Mouse (Mus musculus) cerebellum, adult 11 months (tissue): ENCODE measurements around the gene Plxnb2.
A peak's percentile ranks its signal among the peaks of the same experiment; 100 is the strongest.

Source experiments
- DNase-seq: peaks from one replicate; pipeline ENCODE4 v3.0.0; 2022

Gene Plxnb2

DNA sequence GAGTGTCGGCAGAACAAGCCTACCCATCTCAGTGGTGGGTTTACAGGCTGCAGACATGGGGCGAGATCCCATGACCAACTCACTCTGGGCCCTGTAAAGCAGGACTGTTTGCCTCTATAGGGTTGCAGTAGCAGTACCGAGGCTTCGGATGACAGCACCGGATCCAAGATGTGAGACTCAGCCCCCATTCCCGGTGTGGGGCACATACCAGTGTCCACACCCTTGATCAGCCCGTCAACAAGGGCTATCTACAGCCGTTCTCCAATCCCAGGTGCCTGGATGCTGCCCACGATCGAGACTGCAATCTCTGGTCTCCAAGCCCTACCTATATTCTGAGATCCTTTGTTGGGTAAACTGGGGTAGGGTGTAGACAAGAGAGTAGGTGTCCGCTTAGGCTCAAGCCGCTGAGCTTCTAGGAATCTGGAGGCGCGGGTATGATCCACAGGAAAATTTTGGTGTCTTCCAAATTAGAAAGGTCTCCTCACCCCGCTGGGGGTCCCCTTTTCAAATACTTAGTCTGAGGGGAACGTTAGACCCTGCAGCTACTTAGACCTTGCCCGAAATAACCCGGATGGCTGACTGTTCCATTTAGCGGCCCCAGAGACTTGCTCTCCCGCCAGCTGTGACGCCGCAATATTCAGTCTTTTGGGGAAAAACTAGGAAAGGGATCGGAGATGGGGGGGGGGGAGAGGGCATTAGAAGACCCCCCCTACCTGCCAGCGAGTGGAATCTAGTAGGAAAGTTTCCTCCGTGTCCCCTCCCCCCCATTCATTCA lies 31.9 kb downstream of the Plxnb2 start:
- no peak for DNase-seq

DNA sequence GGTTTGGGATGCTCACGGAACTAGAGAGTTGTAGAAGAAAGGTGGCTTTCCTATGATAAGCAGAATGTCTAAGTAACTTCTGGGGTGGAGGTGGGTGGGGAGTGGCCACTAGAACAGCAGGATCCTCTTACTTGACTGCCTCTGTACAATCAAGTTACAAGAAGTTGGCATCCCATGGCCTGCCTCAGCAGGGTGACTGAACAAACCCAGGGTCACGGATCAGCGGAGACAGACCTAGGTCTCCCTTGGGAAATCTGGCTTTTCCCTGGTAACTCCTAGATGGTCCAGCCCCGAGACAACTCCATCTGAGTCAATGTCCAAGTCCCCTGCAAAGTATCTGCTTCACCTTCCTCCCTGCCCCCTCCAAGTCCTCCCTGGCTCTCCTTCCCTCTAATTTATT lies 32.7 kb downstream of the Plxnb2 start:
- no peak for DNase-seq

DNA sequence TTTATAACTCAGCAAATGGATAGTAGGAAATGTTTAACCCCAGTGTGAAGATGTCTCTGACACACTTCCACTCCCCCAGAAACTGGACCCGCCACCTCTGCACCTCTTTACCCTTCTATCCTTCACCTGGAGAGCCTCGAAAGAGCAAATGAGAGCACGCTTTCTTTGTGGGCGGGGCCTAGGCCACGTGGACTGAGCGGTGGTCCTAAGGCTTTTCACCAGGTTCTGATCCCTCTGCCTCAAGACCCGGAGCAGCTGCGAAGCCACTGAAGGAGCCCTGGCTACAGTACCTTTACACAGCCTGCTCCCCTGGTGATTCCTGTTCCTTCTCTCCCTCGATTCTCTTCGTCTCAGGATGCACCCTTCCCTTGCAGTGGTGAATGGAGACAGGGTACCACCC lies 33.1 kb downstream of the Plxnb2 start:
- DNase-seq: no peak

DNA sequence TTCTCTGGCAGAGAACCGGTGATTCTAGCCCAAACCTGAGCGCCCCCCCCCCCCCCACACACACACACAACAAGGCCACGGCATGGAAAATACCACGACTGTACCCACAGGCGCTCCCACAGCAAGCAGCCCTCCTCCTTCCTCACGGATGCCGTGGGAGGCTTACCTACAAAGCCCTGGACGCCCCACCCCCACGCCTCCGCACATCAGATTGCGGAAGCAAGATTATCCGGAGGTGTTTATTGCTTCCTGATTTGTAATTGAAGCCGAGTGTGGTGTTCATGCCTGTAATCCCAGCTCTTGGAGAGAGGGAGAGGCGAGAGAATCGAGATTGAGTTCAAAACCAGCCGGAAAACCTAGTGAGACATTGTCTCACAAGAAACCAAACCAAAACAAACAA lies 33.6 kb downstream of the Plxnb2 start:
- DNase-seq: no peak

DNA sequence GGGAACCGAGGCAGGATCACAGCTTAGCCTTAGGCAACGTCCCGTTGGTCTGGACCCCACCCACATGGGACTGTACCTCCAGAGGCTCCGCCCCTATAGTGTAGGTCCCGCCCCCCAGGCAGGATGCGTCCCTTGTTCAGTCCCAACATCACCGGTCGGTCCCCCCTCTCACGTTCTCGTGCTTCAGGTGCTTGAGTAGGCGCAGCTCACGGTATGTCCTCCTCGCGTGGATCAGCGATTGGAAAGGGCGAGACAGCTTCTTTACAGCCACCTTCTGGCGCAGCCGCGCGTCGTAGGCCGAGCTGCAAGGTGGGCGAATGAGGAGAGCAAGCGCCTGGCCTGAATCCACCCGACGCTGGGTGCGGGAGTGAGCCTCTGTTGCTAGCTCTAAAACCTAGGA lies 34.1 kb downstream of the Plxnb2 start:
- DNase-seq: peak; percentile 82

DNA sequence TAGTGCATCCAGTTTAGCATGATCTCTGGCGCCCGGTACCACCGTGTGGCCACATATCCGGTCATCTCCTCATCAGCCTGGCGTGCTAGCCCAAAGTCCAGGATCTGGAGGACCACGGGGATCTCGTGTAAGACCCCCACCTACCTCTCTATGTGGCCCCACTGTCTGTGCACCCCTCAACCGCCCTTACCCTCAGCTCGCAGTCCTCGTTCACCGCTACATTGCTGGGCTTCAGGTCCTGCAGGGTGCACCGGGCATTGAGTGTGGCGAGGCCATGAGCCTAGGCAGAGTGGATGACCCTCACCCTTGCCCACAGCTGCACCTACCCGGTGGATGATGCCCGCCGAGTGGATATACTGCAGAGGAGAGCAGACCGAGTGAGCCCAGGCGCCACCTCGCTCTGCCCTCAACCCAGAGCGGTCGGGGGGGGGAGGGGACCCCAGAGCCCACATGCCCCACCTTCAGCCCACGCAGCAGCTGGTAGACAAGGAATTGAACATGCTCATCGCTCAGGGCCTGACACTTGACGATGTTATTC lies 34.7 kb downstream of the Plxnb2 start:
- no peak for DNase-seq

DNA sequence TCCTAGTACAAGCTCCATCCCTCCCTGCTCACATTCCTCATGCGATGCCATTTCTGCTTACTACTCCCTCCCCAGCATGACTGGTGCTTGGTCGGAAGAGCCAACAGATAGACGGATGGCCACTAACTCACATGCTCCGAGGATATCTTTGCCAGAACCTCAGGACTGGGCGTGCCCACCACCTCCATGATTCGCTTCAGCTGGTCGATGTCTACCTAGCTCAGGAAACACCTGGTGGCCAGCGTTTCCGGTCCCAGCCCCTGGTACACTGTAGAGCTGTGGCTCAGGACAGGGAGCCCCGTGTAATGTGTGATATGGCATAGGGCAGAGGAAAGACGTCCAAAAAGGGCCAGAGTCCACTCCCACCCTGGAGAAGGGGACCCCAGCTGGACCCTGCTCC lies 35.6 kb downstream of the Plxnb2 start:
- no peak for DNase-seq

DNA sequence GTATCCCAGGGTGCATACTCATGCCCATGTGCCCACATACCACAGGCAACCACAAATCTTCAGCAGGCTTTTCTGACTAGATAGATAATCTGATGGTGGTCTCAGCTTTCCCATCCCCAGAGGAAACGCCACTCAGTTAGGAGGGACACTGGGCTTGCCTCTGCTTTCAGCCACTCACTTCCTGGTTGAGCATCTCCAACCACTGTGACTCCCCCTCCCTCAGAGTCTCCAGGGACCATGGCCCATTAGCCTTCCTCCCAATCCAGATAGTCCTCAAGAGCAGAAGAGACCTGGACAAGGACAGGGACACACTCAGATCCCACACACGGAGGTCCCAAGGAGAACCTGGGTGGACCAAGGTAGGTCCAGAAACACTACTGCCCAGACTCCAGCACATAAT lies 37.5 kb downstream of the Plxnb2 start:
- no peak for DNase-seq

DNA sequence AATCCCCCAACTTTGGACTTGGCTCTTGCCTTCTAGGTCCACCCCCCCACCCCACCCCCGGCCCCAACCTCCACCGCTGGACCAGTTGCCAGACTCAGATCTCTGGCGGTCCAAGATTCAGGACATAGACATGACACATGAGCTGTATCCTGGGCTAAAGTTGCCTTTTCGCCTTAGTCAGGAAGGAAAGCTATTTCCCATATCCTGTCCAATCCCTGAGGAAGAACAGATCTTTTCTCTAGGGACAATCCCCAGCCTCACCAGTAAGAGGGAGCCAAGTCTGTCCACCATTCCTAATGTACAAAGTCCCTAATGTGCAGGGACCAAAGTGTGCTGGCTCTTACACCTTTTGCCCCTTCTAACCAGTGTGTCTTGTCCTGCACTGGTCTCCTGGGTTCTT lies 38.7 kb downstream of the Plxnb2 start:
- no peak for DNase-seq

DNA sequence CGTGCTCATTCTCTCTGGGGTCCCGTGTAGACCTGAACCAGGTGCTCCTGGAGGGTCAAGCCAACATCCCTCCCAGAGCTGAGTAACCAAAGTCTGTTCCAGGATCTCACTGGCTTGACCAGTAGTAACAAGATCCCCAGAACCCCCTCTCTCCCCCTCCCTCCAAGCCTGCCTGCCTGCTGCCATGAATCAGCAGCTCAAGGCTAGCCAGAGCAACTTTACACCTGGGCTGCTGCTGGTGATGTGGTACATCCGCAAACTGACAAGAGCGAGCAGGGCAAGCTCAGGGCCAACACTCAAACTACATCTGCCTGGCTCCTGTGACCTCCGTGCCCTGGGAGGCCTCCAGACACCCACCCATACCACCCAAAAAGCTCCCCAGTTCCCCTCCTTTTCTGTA lies 39.1 kb downstream of the Plxnb2 start:
- DNase-seq: no peak

DNA sequence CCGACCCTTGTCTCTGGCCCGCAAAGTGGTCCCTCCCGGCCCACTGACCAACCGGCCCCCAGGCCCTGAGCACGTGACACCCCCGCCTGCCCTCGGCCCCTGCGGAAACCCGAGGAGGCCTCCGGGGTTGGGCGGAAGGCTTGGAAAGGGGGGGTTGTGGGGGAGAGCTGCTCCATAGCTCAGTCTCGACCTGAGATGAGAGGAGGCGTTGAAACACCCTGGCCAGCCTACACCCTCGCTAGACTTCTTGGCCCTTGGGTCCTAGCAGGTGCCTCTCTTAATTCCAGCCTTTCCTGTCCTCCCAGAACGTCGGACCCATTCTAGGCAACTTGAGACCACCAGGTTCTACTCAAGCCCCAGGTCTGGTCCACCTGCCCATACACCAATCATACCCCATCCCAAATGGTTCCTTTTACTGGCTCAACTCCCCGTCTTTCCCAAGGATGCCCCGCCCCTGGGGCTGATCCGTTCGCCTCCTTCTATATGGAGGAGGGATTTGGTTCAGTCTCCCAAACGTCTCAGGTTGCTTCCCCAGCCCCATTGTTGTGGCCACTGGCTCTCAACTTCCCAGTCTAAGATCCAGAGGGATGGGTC lies 39.8 kb downstream of the Plxnb2 start, which contains the start of gene Mapk12:
Gene Mapk12, minus strand, starts transcription at position 45 of the 594 bp plus-strand sequence.
- DNase-seq: peak; percentile 70

DNA sequence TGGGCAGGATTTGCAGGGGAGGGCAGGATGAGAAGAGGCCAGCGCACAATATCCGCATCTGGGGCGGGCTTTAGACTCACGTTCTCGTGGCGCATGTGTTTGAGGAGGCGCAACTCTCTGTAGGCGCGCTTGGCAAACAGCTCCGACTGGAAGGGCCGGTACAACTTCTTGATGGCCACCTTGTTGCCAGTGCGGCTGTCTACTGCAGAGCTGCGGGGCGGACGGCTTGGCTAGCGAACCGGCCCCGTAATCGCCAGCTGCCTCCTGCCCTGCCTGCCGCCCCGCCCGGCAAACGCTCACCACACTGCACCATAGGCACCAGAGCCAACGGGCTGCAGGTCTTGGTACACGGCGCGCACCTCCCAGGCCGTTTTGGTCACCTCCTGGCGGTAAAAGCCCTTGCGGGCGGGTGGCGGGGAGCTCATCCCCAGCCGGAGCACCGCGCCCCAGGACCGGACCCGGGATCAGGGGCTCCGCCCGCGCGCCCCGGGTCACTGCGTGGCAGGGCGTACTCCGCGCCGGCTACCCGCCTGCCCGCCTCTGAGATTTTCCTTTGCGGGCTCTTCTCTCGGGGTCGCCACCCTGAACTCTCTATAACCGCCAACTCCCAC lies 40.4 kb downstream of the Plxnb2 start:
- peak; percentile 75 for DNase-seq

DNA sequence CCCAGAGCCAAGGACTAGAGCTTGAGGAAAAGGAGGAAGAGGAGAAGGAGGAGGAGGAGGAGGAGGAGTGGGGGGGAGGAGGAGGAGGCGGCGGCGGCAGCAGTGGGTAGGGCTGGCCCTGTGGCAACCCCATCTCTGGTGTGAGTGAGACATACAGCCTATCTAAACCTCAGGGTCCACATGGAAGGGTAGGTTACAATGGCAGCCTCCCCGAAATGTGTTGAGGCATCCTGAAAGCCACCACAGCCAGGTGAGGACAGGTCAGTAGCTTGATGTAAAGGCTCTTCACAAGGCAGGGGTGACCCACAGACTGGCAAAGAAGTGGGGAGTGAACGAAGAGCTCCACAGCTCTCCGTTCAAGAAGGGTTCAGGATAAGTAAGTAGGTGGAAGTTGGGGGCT lies 42.1 kb downstream of the Plxnb2 start:
- DNase-seq: no peak

DNA sequence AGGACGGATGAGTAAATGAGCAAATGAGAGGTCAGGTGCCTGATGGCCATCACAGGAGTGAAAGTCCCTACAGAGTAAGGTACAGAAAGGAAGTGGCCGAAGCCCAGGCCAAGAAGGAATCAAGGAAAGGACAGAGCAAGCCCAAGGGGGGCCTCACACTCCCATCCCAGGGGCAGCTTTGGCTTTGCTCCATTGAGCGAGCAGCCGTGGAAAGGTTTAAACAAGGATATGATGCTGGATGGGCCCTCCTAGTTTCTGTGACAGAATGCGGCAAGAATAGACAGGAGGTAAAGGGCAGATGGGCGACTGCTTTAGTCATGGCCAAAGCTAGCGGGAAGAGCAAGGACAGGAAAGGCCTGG lies 42.6 kb downstream of the Plxnb2 start:
- DNase-seq: no peak

DNA sequence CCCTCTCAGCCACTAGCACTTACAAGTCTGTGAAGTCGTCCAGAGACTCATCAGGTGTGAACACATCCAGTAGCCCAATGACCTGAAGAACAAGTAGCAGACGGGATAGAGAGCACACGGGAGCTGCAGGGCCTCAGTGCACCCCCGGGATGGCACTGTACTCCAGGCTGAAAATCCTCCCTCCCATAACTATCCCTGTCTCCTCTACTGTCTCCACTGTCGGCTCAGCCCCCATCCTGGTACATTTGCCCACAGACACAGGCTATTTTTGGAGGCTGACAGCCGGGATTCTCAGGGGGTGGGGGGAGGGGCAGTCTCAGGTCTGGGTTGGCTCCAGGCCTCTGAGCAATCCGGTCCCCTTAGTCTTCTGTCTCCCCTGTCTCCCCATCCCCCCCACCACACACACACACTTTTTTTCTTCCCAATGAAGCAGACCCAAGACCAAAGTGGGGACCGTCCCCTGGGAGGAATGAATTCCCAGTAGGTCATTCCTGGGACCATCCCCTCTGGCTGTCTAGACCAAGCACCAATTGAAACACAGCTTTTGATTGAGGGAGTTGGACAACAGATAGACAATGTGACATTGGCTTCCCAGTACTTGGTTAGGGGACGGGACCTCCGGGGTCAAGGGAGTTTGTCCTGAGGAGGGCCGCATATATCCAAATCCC lies 43.1 kb downstream of the Plxnb2 start:
- no peak for DNase-seq

DNA sequence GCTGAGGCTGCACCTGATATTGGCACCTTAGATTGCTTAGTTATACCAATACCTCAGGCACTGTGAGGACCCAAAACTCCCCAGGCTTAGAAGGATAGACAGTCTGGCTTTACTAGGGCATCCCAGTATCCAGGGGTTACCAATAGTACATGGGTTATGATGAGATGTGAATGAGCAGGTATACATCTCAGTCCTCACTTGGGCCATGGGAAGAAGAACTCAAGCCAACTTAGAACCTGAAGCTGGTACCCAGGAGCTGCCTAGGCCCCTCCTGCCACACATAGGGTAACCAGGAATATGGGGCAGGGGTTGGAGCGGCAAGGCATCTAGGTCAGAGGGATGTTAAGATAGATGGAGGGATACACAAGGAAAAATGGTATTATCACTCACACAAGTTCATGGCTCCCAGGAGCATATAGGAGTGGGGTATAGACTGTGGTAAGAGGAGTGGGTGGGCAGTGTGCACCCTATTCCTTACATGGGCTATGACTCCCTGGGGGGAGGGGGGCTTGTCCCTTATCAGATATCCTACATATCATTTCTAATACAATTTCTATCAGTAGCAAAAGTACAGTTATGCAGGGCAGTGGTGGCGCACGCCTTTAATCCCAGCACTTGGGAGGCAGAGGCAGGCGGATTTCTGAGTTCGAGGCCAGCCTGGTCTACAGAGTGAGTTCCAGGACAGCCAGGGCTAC lies 44.0 kb downstream of the Plxnb2 start:
- DNase-seq: no peak

DNA sequence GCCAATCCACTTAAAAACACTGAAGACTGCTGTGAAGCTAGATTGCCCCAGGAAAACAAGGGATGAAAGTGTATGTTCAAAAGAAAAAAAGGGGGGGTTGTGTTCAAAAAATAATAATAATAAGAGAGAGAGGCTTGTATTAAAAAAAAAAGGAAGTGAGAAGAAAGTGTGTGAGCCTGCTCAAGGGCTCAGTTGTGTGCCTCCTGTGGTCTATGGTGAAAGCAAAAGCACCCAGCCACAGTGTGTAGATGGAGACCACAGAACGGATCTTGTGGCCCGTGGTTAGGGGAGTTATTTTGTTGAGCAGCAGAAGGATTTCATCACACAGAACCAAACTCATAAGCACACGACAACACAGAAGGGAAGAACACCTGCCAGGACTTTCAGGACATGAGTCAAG lies 49.3 kb downstream of the Plxnb2 start:
- DNase-seq: no peak

DNA sequence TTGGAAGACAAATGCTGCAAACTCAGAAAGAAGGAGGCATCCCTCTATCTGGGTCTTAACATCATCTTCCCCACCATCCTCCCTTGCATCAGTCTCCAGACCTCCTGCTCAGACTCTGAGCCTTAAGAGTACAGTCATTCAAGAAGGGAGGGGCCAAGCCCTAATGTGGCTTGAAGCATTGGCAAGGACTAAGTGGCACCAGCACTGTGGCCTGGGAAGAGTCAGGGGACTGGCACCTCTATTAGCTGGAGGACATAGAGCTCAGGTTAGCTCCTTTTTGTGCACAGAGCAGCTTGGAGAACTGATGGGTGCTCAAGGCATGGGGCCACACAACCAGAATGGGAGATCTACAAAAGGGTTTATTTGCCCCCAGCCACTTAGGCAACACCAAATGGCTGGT lies 50.3 kb downstream of the Plxnb2 start:
- DNase-seq: no peak

DNA sequence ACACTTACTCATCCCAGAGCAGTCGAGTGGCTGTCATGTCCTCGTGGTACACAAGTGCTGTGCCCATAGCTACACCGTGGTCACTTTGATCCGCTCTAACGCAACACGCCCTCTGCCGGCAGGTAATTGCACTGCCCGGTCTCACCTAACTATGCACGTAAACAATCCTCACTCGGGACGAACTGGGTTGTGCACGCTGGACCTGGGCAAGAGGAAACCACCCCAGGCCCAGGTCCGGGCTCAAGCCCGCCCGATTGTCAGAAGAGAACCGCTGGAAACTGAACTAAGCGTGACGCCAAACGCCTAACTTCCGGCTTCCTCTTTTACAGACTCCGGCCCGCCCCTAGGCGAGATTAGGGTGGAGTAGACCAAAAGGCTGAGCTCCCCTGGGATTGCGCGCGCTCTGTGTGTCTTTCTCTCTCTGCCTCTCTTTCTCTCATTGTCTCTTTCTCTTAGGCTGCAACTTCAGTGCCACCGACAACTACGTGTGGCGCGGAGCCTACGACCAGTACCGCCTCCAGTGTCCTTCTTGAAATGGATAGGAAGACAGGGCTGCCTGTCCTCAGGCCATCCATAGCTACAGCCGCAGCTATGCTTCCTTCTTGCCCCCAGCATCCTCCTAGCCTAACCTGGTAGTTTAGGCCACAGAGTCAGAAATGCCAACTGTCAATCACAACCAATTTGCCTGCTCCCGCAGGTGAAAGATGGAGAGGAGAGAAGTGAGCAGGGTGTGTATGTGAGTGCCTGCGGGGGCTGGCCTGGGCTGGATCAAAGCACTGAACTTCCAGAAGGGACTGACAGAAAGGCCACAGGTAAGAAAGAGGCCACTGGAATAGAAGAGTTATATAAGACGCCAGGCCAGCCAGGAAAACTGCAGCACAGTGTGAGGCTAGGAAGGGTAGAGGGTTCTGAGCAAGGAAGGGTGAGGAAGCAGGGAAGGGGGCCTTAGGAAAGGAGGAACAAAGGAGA lies 51.9 kb downstream of the Plxnb2 start, which contains the start of gene Hdac10:
Gene Hdac10, minus strand, starts transcription at position 319 of the 969 bp plus-strand sequence.
- DNase-seq: peak; percentile 92

DNA sequence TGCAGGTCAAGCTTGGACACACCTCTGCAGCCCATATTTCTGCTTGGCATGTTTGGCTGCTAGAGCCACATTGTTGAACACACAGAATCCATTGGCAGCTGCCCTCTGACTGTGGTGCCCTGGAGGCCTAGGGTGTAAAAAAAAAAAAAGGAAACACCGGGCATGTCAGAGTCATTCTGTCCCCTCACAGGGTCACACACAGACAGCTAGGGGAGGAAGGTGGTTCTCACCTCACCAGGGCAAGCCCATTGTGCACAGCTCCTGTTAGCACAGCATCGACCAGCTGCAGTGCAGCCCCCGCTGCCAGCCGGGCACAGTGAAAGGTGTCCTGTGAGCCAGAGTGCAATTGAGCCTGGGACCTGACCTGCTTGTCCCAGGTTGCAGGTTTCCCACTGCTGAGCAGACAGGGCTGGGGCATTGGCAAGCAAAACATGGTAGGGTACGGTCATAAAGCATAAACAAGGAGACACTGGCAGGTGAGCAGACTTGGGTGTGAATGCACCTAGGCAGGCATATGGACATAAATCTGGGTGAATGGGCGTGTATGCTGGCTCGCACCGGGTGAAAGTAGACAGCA lies 53.1 kb downstream of the Plxnb2 start:
- no peak for DNase-seq

DNA sequence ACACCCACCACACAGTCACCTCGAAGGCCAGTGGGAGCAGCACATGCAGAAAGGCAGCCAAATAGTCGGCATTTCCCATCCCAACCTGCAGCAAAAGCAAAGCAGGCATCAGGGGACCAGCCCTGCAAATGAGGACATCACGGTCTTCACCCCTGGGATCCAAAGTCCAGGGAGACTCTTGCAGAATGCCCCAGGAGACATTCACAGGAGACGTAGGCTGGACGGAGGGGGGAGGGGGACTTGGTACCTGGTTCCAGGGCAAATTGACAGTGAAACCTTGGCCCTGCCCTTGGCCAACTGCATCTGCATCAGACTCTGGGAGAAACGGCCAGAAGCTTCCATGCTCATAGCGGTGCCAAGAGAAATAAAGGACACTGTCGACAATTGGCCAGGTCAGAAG lies 54.0 kb downstream of the Plxnb2 start:
- no peak for DNase-seq
